Mouse (Mus musculus): ENCODE results near the gene Rfxap. TPM values are rescaled to one million over a fixed set of nuclear protein-coding genes. Genes with fewer than 3 reads are reported as not detected.
A peak's percentile ranks its signal among the peaks of the same experiment; 100 is the strongest.

The Rfxap gene
- polyA plus RNA-seq, 1 experiment from 2014 or later = 40.7 TPM

- WGBS = 79% methylated on average over 15 of the region's 15 CpGs
Observed at GRCm38 (mm10) chr3:54760321-54761115, 47.1 kb downstream of the Rfxap start.

GRCm38 (mm10) chr3:54759211-54759610, 48.4 kb downstream of the Rfxap start:
- WGBS = 84% methylated on average over 9 of the region's 9 CpGs
- Histone ChIP-seq H3K36me3 (ENCODE audit: control insufficient read depth, insufficient read depth, low read length) (no peaks in the 10 kb centered on the region), H3K9ac (ENCODE audit: low read length) (no peak overlapping the region), H3K27ac (ENCODE audit: low read depth, low read length) (no peak overlapping the region), H3K9me3 (replicated peaks; ENCODE audit: control insufficient read depth, low read length) (no peaks in the 10 kb centered on the region), H3K4me1 (ENCODE audit: control insufficient read depth, insufficient read depth, low read length) (peaks cover 6% of the 10 kb centered on the region), H3K4me2 (ENCODE audit: low read length) (no peak overlapping the region), H3K4me3 (ENCODE audit: low read depth, low read length) (no peak overlapping the region), H3K27me3 (replicated peaks; ENCODE audit: control insufficient read depth, insufficient read depth, low read length) (0 out of 2 replicates have a peak, but pooled peaks cover 6% of the 10 kb centered on the region)
- no peak for ATAC-seq
- DNase-seq (ENCODE audit: low spot score) = no peak

More at GRCm38 (mm10) chr3:54760321-54761115, 47.1 kb downstream of the Rfxap start:
- Histone ChIP-seq H3K4me1 (ENCODE audit: control insufficient read depth, insufficient read depth, low read length) (peaks cover 6% of the 10 kb centered on the region), H3K4me3 (ENCODE audit: low read depth, low read length) (no peak overlapping the region), H3K27ac (ENCODE audit: low read depth, low read length) (no peak overlapping the region), H3K9me3 (replicated peaks; ENCODE audit: control insufficient read depth, low read length) (no peaks in the 10 kb centered on the region), H3K27me3 (replicated peaks; ENCODE audit: control insufficient read depth, insufficient read depth, low read length) (0 out of 2 replicates have a peak, but pooled peaks cover 6% of the 10 kb centered on the region), H3K9ac (ENCODE audit: low read length) (no peak overlapping the region), H3K36me3 (ENCODE audit: control insufficient read depth, insufficient read depth, low read length) (no peaks in the 10 kb centered on the region), H3K4me2 (ENCODE audit: low read length) (no peak overlapping the region)
- ATAC-seq (no peak), DNase-seq (ENCODE audit: low spot score) (no peak)

- 89% methylated on average over 8 of the region's 8 CpGs for WGBS
- H3K4me2 ChIP-seq (ENCODE audit: low read length) = no peak overlapping the region
- no peak for DNase-seq (ENCODE audit: low spot score)
- no peak overlapping the region for H3K9ac ChIP-seq (ENCODE audit: low read length)
- 0 out of 2 replicates have a peak, but pooled peaks cover 6% of the 10 kb centered on the region for H3K27me3 ChIP-seq (replicated peaks; ENCODE audit: control insufficient read depth, insufficient read depth, low read length)
- H3K9me3 ChIP-seq (replicated peaks; ENCODE audit: control insufficient read depth, low read length) = no peaks in the 10 kb centered on the region
- H3K27ac ChIP-seq (ENCODE audit: low read depth, low read length) = no peak overlapping the region
- no peaks in the 10 kb centered on the region for H3K36me3 ChIP-seq (ENCODE audit: control insufficient read depth, insufficient read depth, low read length)
- no peak for ATAC-seq
- no peak overlapping the region for H3K4me3 ChIP-seq (ENCODE audit: low read depth, low read length)
- H3K4me1 ChIP-seq (ENCODE audit: control insufficient read depth, insufficient read depth, low read length) = peaks cover 6% of the 10 kb centered on the region
Observed at GRCm38 (mm10) chr3:54757446-54757845, 50.1 kb downstream of the Rfxap start.

GRCm38 (mm10) chr3:54756058-54756457, 51.5 kb downstream of the Rfxap start:
- Histone ChIP-seq H3K4me2 (ENCODE audit: low read length) (peak overlapping the region; percentile 100), H3K27me3 (replicated peaks; ENCODE audit: control insufficient read depth, insufficient read depth, low read length) (0 out of 2 replicates have a peak, but pooled peaks cover 6% of the 10 kb centered on the region), H3K9ac (ENCODE audit: low read length) (peak overlapping the region; percentile 63), H3K4me1 (ENCODE audit: control insufficient read depth, insufficient read depth, low read length) (peaks cover 6% of the 10 kb centered on the region), H3K9me3 (replicated peaks; ENCODE audit: control insufficient read depth, low read length) (no peaks in the 10 kb centered on the region), H3K36me3 (ENCODE audit: control insufficient read depth, insufficient read depth, low read length) (peaks cover 6% of the 10 kb centered on the region), H3K27ac (ENCODE audit: low read depth, low read length) (no peak overlapping the region), H3K4me3 (ENCODE audit: low read depth, low read length) (peak overlapping the region; percentile 60)
- peak; percentile 25 for DNase-seq (ENCODE audit: low spot score)
- ATAC-seq = peak; percentile 28; the same call in 1 of the 2 replicates
- WGBS = 1% methylated on average over 11 of the region's 11 CpGs

- Histone ChIP-seq H3K9me3 (replicated peaks; ENCODE audit: control insufficient read depth, low read length) (no peaks in the 10 kb centered on the region), H3K27me3 (replicated peaks; ENCODE audit: control insufficient read depth, insufficient read depth, low read length) (0 out of 2 replicates have a peak, but pooled peaks cover 6% of the 10 kb centered on the region), H3K4me1 (ENCODE audit: control insufficient read depth, insufficient read depth, low read length) (peaks cover 6% of the 10 kb centered on the region), H3K4me2 (ENCODE audit: low read length) (peak within 1 kb of the TSS; percentile 100), H3K27ac (ENCODE audit: low read depth, low read length) (no peak within 1 kb of the TSS), H3K36me3 (ENCODE audit: control insufficient read depth, insufficient read depth, low read length) (peaks cover 12% of the 10 kb centered on the region), H3K4me3 (ENCODE audit: low read depth, low read length) (peak within 1 kb of the TSS; percentile 60), H3K9ac (ENCODE audit: low read length) (peak within 1 kb of the TSS; percentile 63)
- ATAC-seq (peak; percentile 86), DNase-seq (ENCODE audit: low spot score) (peak; percentile 70)
- WGBS = under 1% methylated on average over 65 of the region's 66 CpGs
Observed at GRCm38 (mm10) chr3:54755145-54756041, 52.2 kb downstream of the Rfxap start, which contains the start of gene Smad9. Gene Smad9, plus strand, starts transcription at chr3:54755582.

GRCm38 (mm10) chr3:54753411-54753810, 54.2 kb downstream of the Rfxap start:
- ATAC-seq (no peak), DNase-seq (ENCODE audit: low spot score) (no peak)
- Histone ChIP-seq H3K4me3 (ENCODE audit: low read depth, low read length) (no peak overlapping the region), H3K27me3 (replicated peaks; ENCODE audit: control insufficient read depth, insufficient read depth, low read length) (0 out of 2 replicates have a peak, but pooled peaks cover 6% of the 10 kb centered on the region), H3K9me3 (replicated peaks; ENCODE audit: control insufficient read depth, low read length) (no peaks in the 10 kb centered on the region), H3K9ac (ENCODE audit: low read length) (no peak overlapping the region), H3K27ac (ENCODE audit: low read depth, low read length) (no peak overlapping the region), H3K4me2 (ENCODE audit: low read length) (no peak overlapping the region), H3K4me1 (ENCODE audit: control insufficient read depth, insufficient read depth, low read length) (peaks cover 6% of the 10 kb centered on the region), H3K36me3 (ENCODE audit: control insufficient read depth, insufficient read depth, low read length) (peaks cover 30% of the 10 kb centered on the region)
- WGBS = 82% methylated on average over 4 of the region's 4 CpGs

Other genes starting within 250 kb of the Rfxap start
- 74.2 and 87.7 TPM in 2 replicates for gene Supt20, start 115.0 kb downstream of the Rfxap start, polyA plus RNA-seq (2014; fragmentation: Nextera tagmentation; extraction: Ambion mirVana)
- gene Gm21958, start 93.4 kb downstream of the Rfxap start, polyA plus RNA-seq (2014; fragmentation: Nextera tagmentation; extraction: Ambion mirVana) = 1.1 TPM in 1 of 2 replicates, not detected in the other
- gene Exosc8, start 72.4 kb downstream of the Rfxap start, polyA plus RNA-seq (2014; fragmentation: Nextera tagmentation; extraction: Ambion mirVana) = 98.5 and 101 TPM in 2 replicates
- gene Alg5, start 72.3 kb downstream of the Rfxap start, polyA plus RNA-seq (2014; fragmentation: Nextera tagmentation; extraction: Ambion mirVana) = 55.8 and 60.2 TPM in 2 replicates
- gene Smad9, start 52.2 kb downstream of the Rfxap start, polyA plus RNA-seq (2014; fragmentation: Nextera tagmentation; extraction: Ambion mirVana) = 0.17 and 0.30 TPM in 2 replicates
- gene Sertm1, start 108.1 kb upstream of the Rfxap start, polyA plus RNA-seq (2014; fragmentation: Nextera tagmentation; extraction: Ambion mirVana) = 1.4 and 1.5 TPM in 2 replicates
- 2.7 and 3.4 TPM in 2 replicates for gene Ccna1, start 247.7 kb upstream of the Rfxap start, polyA plus RNA-seq (2014; fragmentation: Nextera tagmentation; extraction: Ambion mirVana)

Measured in forebrain, embryonic 14.5 days (tissue).